Mouse (Mus musculus): Measurements from ENCODE around the gene Rex1bd. TPM values are rescaled to one million over a fixed set of nuclear protein-coding genes. Genes with fewer than 3 reads are reported as not detected.

The Rex1bd gene
- polyA plus RNA-seq, 1 experiment from 2014 or later, result 116 TPM

- whole genome bisulfite sequencing, result 6% methylated on average over 39 of the region's 39 CpGs
- peaks cover 12% of the 10 kb centered on the region; the same call in 1 of the 2 replicates for H3K36me3 ChIP-seq
- no peaks in the 10 kb centered on the region for H3K9me3 ChIP-seq
- peak overlapping the region; percentile 9; the same call in 1 of the 2 replicates for H3K4me3 ChIP-seq
- peak; percentile 15; the same call in 1 of the 2 replicates for ATAC-seq (ENCODE audit: extremely low read depth, insufficient number of reproducible peaks, low FRiP score, low TSS enrichment)
- H3K4me2 ChIP-seq, result peak overlapping the region; percentile 46
- no peak overlapping the region for H3K27ac ChIP-seq (replicated peaks)
- 0 out of 2 replicates have a peak overlapping the region, but pooled peaks have one; percentile 1 for H3K9ac ChIP-seq
- peaks cover 85% of the 10 kb centered on the region for H3K27me3 ChIP-seq (replicated peaks)
- peaks cover 59% of the 10 kb centered on the region for H3K4me1 ChIP-seq
Observed at GRCm38 (mm10) chr8:70500386-70501301, 5.9 kb downstream of the Rex1bd start.

- peaks cover 52% of the 10 kb centered on the region for H3K4me1 ChIP-seq
- peak overlapping the region; percentile 12; the same call in 1 of the 2 replicates for H3K9ac ChIP-seq
- 8% methylated on average over 12 of the region's 12 CpGs for WGBS
- no peaks in the 10 kb centered on the region for H3K9me3 ChIP-seq
- ATAC-seq (ENCODE audit: extremely low read depth, insufficient number of reproducible peaks, low FRiP score, low TSS enrichment), result no peak
- no peak overlapping the region for H3K27ac ChIP-seq (replicated peaks)
- H3K27me3 ChIP-seq (replicated peaks), result peaks cover 100% of the 10 kb centered on the region
- peak overlapping the region; percentile 4; the same call in 1 of the 2 replicates for H3K4me2 ChIP-seq
- peak overlapping the region; percentile 3; the same call in 1 of the 2 replicates for H3K4me3 ChIP-seq
- H3K36me3 ChIP-seq, result no peaks in the 10 kb centered on the region
Observed at GRCm38 (mm10) chr8:70495771-70496062, 10.8 kb downstream of the Rex1bd start.

GRCm38 (mm10) chr8:70495001-70495770, 11.4 kb downstream of the Rex1bd start:
- no peak overlapping the region for H3K27ac ChIP-seq (replicated peaks)
- H3K27me3 ChIP-seq (replicated peaks), result peaks cover 100% of the 10 kb centered on the region
- peak overlapping the region; percentile 4 for H3K4me2 ChIP-seq
- no peaks in the 10 kb centered on the region for H3K9me3 ChIP-seq
- no peaks in the 10 kb centered on the region for H3K36me3 ChIP-seq
- peaks cover 51% of the 10 kb centered on the region for H3K4me1 ChIP-seq
- ATAC-seq (ENCODE audit: extremely low read depth, insufficient number of reproducible peaks, low FRiP score, low TSS enrichment), result no peak
- peak overlapping the region; percentile 12; the same call in 1 of the 2 replicates for H3K9ac ChIP-seq
- WGBS, result 3% methylated on average over 21 of the region's 21 CpGs
- peak overlapping the region; percentile 3; the same call in 1 of the 2 replicates for H3K4me3 ChIP-seq

- Histone ChIP-seq H3K4me1 (peaks cover 50% of the 10 kb centered on the region), H3K4me2 (peak overlapping the region; percentile 72; the same call in 1 of the 2 replicates), H3K27me3 (replicated peaks) (peaks cover 100% of the 10 kb centered on the region), H3K9ac (no peak overlapping the region), H3K9me3 (no peaks in the 10 kb centered on the region), H3K27ac (replicated peaks) (no peak overlapping the region), H3K36me3 (no peaks in the 10 kb centered on the region), H3K4me3 (peak overlapping the region; percentile 49)
- no peak for ATAC-seq (ENCODE audit: extremely low read depth, insufficient number of reproducible peaks, low FRiP score, low TSS enrichment)
- WGBS, result 4% methylated on average over 28 of the region's 28 CpGs
Observed at GRCm38 (mm10) chr8:70494416-70494945, 12.1 kb downstream of the Rex1bd start.

GRCm38 (mm10) chr8:70493692-70494415, 12.7 kb downstream of the Rex1bd start:
- 2% methylated on average over 46 of the region's 47 CpGs for WGBS

GRCm38 (mm10) chr8:70492664-70493640, 13.6 kb downstream of the Rex1bd start, which contains the start of gene Crlf1:
Gene Crlf1, plus strand, starts transcription at chr8:70493158.
- under 1% methylated on average over 92 of the region's 93 CpGs for WGBS
- ATAC-seq (ENCODE audit: extremely low read depth, insufficient number of reproducible peaks, low FRiP score, low TSS enrichment), result no peak

More at GRCm38 (mm10) chr8:70493692-70494415, 12.7 kb downstream of the Rex1bd start:
- H3K4me1 ChIP-seq, result peaks cover 56% of the 10 kb centered on the region
- H3K9me3 ChIP-seq, result no peaks in the 10 kb centered on the region
- no peak overlapping the region for H3K27ac ChIP-seq (replicated peaks)
- H3K27me3 ChIP-seq (replicated peaks), result peaks cover 100% of the 10 kb centered on the region
- H3K4me2 ChIP-seq, result peak overlapping the region; percentile 72
- no peak for ATAC-seq (ENCODE audit: extremely low read depth, insufficient number of reproducible peaks, low FRiP score, low TSS enrichment)
- no peaks in the 10 kb centered on the region for H3K36me3 ChIP-seq
- peak overlapping the region; percentile 70; the same call in 1 of the 2 replicates for H3K9ac ChIP-seq
- peak overlapping the region; percentile 49 for H3K4me3 ChIP-seq

GRCm38 (mm10) chr8:70490880-70491495, 15.6 kb downstream of the Rex1bd start:
- Histone ChIP-seq H3K4me3 (no peak overlapping the region), H3K9ac (no peak overlapping the region), H3K4me1 (peaks cover 71% of the 10 kb centered on the region), H3K9me3 (no peaks in the 10 kb centered on the region), H3K27me3 (replicated peaks) (peaks cover 100% of the 10 kb centered on the region), H3K4me2 (no peak overlapping the region), H3K36me3 (no peaks in the 10 kb centered on the region), H3K27ac (replicated peaks) (no peak overlapping the region)
- ATAC-seq (ENCODE audit: extremely low read depth, insufficient number of reproducible peaks, low FRiP score, low TSS enrichment), result no peak
- WGBS, result 4% methylated on average over 20 of the region's 20 CpGs

More at GRCm38 (mm10) chr8:70492664-70493640, 13.6 kb downstream of the Rex1bd start, which contains the start of gene Crlf1:
- H3K27ac ChIP-seq (replicated peaks), result no peak within 1 kb of the TSS
- peak within 1 kb of the TSS; percentile 72 for H3K4me2 ChIP-seq
- H3K4me3 ChIP-seq, result peak within 1 kb of the TSS; percentile 49
- H3K27me3 ChIP-seq (replicated peaks), result peaks cover 100% of the 10 kb centered on the region
- H3K36me3 ChIP-seq, result no peaks in the 10 kb centered on the region
- H3K9ac ChIP-seq, result peak within 1 kb of the TSS; percentile 70
- peaks cover 62% of the 10 kb centered on the region for H3K4me1 ChIP-seq
- no peaks in the 10 kb centered on the region for H3K9me3 ChIP-seq

- ATAC-seq (ENCODE audit: extremely low read depth, insufficient number of reproducible peaks, low FRiP score, low TSS enrichment), result no peak
- no peak overlapping the region for H3K9ac ChIP-seq
- peaks cover 100% of the 10 kb centered on the region for H3K27me3 ChIP-seq (replicated peaks)
- H3K27ac ChIP-seq (replicated peaks), result no peak overlapping the region
- no peaks in the 10 kb centered on the region for H3K36me3 ChIP-seq
- H3K4me2 ChIP-seq, result peak overlapping the region; percentile 69; the same call in 1 of the 2 replicates
- 13% methylated on average over 10 of the region's 10 CpGs for WGBS
- H3K4me1 ChIP-seq, result peaks cover 66% of the 10 kb centered on the region
- H3K9me3 ChIP-seq, result no peaks in the 10 kb centered on the region
- peak overlapping the region; percentile 45; the same call in 1 of the 2 replicates for H3K4me3 ChIP-seq
Observed at GRCm38 (mm10) chr8:70490061-70490879, 16.3 kb downstream of the Rex1bd start.

GRCm38 (mm10) chr8:70489576-70489975, 17.0 kb downstream of the Rex1bd start:
- WGBS, result under 1% methylated on average over 41 of the region's 41 CpGs
- Histone ChIP-seq H3K4me3 (peak overlapping the region; percentile 45), H3K4me1 (peaks cover 61% of the 10 kb centered on the region), H3K4me2 (peak overlapping the region; percentile 69), H3K27ac (replicated peaks) (no peak overlapping the region), H3K36me3 (no peaks in the 10 kb centered on the region), H3K27me3 (replicated peaks) (peaks cover 100% of the 10 kb centered on the region), H3K9me3 (no peaks in the 10 kb centered on the region), H3K9ac (peak overlapping the region; percentile 58)
- ATAC-seq (ENCODE audit: extremely low read depth, insufficient number of reproducible peaks, low FRiP score, low TSS enrichment), result no peak
